Mouse (Mus musculus) kidney, postnatal 14 days (tissue): Measurements from ENCODE around the gene Gng5.
A peak's percentile ranks its signal among the peaks of the same experiment; 100 is the strongest.

Experiments
- DNase-seq: peaks from one replicate; pipeline ENCODE4 v3.0.0; 2022; ENCODE audit warnings: mixed read lengths

Gng5 gene

DNA sequence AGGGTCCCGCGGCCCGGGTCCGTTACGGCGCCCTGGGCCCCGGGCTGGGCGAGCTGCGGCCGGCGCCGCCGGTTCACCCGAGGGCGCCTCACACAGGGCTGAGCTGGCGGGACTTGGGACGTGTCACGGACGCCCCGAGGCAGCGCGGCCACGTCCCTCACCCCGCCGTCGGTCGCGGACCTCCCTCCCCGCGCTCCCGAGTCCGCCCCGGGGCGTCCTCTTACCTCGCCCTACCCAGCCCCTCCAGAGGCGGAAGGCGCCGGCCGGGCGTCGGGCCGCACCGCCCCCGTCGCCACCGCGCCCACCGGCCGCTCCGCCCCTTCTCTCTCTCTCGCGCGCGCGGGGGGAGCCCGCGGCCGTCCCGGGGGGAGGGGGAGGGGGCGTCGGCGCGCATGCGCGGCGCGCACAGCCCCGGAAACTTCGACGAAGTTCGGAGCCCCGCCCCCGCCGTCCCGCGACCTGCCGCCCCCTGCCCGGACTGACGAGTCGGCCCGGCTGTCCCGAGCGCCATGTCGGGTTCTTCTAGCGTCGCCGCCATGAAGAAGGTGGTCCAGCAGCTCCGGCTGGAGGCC lies at the start of gene Gng5, which contains the start of gene Spata1:
Gng5 (plus strand) TSS at position 377 of the 572 bp plus-strand sequence.
Spata1 (minus strand) TSS at position 323 of the 572 bp plus-strand sequence.
- peak; percentile 95 for DNase-seq

DNA sequence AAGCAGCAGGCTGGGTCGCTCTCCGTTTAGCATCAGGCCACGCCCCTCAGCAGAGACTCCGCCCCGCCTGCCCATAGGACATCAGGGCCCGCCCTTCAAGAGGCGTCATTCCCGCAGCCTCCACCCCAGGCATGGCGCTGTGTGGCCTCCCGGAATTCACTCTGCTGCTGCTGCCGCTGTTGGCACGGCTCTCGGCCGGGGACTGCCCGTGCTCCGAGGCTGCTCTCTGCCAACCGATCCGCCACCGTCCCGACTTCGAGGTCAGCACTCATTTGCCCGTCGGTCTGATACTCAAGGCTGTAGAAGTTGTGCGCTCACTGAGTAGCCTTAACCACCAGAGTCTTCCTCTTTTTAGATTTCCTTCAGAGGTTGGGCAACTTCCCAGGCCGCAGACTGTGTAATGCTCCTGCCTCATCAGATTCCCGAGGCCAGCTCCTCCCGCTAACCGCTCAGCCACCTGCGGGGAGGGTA lies 49.2 kb upstream of the Gng5 start:
- peak; percentile 96 for DNase-seq

DNA sequence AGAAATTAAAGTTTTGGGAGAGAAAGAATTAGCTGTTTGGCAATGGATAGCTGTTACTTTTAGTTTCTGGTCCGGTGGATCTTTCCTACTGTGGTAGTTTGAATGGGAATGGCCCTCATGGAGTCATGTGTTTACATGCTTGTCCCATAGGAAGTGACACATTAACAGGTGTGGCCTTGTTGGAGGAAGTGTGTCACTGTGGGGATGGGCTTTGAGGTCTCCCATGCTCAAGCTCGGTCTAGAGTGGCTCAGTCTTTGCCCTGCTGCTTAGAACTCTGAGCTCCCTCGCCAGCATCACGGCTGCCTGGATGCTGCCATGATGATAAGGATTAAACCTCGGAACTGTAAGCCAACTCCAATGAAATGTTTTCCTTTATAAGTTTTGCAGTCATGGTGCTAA lies 48.2 kb upstream of the Gng5 start:
- DNase-seq, result no peak

DNA sequence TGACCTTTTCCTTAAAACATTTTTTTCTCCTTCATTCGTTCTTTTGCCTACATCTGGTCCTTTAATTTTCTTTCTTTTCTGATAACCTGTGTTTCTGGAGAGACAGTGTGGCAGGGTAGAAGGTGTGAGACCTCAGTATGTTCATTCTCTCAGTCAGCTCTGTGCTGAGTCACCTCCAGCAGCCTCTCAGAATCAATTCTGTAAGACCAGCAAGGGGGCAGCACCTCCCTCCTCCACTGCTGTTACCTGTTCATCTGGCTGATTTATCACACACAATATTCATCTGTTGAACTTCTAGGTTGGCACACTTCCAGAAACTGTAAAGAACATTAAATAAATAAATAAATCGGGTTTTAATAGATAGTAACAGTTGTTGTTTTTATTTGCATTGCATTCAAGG lies 36.7 kb upstream of the Gng5 start:
- no peak for DNase-seq

DNA sequence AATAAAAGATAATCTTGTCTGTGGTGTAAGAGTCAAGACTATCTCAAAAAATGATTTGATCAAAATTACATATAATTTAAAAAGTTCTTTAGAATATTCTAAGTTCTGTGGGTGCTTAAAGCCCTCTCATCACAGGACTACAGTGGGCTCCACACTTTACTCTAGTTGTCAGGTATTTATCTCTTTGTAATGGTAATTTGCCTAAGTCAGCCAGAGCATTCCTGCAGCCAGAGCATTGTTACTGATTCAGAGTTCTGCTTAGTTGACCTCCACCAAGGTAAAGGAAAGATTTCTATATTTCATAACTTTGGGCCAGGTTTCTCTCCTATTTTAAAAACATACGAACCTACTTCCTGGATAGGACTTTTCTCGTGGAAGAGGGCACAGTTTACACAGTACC lies 30.4 kb upstream of the Gng5 start:
- DNase-seq, result no peak

DNA sequence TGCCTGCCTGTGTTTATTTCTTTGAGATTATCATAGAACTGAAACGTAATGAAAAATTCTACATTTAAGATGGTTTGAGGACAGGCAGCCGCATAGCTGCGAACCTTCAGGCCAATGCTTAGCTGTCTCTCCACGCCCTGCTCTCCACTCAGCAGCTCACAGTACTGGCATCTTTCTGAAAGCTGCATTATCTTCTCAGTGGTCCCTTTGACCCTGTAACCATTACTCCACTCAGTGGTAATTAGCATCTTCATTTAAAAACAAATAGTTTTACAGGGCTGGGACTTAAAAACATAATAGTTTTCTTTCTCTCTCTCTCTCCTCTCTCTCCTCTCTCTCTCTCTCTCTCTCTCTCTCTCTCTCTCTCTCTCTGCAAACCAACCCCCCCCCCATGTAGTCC lies 26.9 kb upstream of the Gng5 start:
- DNase-seq, result no peak

DNA sequence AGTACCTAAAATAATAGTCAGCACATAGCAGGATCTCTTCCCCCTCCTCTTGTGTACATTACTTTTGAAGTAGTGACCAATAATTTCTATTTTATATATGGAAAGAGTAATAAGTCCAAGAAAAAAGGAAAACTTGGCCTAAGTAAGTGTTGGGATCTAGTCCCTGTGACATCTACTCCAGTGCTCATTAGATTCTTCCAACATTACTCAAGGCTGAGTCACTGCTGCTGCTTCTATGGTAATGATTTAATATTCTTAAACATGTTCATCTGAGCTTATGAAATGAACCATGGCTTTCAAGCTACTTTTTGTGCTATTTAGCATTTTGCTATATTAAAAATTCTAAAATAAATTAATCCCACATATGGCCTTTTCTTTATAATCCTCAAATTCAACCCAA lies 25.9 kb upstream of the Gng5 start:
- DNase-seq, result no peak

DNA sequence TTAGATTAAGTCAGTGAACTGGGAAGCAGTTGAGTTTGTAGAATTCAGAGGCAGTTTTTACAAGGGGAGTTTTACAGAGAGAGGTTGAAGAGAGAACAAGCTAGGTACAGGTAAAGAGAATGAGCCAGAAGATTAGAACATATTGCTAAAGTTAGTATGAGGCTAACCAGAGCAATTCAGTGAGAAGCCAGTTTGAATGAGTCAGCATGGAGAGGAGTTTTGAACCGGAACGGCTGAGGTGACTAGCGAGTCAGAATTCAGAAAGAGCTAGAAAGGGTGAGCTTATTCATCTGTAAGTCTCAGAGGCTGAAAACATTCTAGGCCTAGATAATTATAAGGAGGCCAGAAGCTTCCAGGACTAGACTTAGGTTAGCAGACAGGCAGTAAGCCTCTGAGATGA lies 25.2 kb upstream of the Gng5 start:
- no peak for DNase-seq

DNA sequence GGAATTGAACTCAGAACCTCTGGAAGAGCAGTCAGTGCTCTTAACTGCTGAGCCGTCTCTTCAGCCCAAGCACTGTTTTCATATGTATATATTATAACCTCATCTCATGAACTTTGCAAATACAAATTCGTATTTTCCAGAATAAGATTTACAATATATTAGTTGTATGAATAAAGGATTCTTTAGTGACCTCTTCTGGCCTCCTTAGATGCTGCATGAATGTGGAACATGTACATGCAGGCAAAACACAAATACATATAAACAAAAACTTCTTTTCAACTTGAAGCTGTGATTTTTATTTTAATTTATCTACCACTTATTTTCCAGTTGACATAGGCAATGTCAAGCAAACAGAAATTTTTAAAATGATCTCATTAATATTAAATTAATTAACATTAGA lies 17.6 kb upstream of the Gng5 start:
- no peak for DNase-seq

DNA sequence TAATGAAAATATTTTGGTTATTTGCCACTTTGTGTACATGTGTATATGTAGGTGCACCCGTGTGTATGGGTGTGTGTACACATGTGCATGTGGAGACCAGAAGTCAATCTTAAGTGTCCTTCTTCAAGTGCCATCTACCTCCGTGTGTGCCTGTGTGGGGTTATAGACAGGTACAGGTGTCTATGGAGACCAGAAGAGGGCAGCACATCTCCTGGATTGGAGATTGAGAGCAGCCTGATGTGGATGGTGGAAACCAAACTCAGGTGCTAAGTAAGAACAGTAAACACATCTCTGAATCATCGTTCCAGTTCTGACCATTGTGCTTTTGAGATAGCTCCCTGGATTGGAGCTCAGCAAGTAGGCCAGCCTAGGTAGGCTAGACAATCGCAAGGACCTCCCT lies 13.1 kb upstream of the Gng5 start:
- DNase-seq, result no peak

DNA sequence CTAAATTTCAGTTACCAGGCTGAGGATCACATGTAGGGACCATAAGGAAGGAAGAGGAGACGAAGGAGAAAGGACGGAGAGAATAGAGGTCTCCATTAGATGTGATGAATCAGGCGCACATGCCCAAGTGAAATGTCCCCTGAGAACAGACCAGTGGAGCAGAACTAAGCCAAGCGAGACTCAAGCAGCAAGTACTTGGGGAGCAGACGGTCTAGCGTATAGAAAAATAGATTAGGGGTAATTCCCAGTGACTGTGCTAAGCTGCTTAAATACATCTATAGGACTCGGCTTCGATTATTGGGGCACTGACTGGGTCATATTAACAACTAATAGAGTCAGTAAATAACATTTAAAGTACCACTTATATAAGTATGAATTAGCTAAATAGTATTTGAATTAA lies 4.7 kb upstream of the Gng5 start:
- no peak for DNase-seq

DNA sequence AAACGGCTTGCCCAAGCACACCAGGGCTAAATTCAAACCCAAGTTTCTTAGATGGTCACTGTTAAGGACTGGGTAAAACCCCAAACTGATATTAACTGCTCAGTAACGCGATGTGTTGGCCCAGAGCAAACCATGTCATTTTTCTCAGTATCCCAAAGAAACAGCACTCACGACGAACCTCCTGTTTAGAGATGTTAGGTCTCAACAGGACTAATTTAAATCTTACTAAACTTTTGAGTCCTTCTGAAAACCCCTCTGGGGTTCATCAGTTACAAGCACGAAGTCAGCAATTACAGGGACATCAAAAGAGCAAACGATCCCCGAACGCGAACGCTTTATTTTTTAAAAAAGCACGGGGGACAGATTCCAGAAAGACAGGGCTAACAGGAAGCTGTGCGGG lies 618 bp upstream of the Gng5 start:
- DNase-seq, result no peak

DNA sequence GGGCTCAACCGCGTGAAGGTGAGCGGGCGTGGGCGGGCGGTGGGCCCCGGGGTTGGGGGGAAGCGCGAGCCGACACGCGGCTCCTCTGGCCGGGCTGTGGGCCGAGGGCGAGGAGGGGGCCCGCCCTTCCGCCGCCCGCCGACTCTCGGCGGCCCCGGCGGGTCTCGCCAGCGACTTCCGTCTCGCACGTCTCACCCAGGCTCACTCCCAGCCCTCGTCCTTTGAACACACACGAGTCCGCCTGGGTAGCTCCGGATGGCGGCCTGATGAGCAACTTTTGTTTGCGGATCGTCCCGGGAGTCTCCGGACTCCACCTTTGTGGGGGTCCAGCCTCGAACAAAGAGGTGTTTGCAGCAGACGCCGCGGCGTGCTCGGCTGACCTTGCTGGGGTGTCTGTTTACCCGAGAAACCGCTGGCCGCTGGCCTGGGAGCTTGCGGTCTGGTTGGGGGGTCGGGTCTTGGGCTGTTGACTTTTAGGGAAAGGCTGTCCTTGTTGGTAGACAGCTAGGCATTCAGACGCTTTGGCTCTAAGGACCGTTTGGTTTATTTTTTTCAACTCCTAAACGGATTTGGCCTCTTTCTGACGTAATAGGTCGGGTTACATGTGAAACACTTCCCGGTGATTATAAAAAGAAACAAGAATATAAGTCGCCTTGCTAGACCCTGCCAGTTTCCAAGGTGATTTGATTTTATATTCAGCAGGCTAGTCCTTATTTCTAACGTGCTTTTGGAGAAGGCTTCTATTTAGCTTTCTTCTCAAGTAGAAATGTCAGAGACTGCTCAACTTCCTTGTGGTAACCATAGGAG lies 599 bp downstream of the Gng5 start:
- peak; percentile 81 for DNase-seq

DNA sequence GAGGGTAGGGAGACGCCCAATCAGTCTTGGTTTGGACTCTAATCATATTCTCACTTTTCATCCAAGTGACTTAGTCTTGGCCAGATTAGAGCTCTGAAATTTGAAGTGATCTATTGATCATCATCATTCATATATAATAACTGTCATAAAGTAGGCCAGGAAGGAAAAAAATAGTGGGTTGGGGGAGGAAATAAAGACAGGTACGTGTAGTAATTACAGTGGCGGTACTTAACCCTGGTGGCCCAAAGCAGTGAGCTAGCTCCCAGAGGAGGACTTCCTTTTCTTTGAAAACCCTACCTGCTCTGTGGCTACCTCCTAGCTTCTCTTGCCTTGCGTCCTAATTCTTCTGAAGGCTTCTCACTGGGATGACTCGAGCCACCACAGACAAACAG lies 1.2 kb downstream of the Gng5 start:
- DNase-seq, result no peak

DNA sequence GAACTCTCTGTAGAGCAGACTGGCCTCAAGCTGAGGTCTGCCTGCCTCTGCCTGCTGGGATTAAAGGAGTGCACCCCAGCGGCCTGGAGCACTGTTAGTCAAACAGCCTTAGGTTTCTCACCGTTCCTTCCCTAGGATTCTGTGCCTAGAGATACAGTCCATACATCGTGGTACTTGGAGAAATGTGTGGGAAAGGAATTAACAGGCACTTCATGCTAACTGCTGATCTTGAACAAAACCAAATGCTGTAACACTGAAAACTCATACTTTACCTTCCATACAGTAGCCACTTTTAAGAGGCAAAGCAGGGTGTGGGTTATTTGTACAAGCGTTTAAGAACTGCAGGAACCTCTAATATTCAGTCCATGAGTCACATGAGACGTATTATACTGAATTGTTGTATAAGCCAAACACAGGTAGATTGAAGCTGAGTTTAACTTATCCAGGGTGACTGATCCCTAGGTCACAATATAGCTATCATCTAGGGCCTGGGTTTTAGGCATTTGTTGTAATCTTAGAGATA lies 2.1 kb downstream of the Gng5 start:
- no peak for DNase-seq

DNA sequence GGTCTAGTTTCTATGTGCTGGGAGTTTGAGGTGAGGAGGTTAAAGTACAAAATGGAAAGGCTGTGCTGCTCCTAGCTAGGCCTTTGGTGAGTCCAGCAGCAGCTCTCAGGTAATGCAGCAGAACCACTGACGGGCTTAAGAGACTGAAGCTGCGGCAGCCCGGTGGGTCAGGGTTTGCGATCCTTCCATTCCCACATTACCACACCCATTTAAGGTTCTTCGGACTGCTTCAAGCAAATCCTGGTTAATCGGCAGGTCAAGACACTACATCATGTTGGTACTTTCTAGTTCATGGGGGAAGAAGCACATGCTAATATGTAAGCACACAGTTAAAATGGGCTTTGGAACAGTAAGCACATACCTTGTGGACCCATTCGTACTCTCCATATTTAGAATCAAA lies 7.1 kb downstream of the Gng5 start:
- DNase-seq, result no peak

DNA sequence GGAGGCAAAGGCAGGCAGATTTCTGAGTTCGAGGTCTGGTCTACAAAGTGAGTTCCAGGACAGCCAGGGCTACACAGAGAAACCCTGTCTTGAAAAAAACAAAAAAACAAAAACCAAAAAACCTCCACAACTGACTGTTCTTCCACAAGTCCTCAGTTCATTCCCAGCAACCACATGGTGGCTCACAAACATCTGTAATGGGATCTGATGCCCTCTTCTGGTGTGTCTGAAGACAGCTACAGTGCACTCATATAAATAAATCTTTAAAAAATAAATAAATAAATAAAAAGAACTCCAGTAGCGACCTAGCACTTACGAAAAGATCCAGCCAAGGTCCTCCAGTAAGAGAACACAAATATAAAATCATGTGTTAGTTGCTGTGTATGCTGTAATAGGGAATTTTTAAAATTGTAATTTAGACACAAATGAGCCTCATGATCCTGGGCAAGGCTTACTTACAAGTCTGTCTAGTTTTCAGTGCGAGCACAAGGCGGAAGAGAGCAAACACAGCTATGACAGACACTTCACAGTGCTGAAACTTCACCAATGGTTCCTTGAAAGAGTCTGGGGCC lies 20.7 kb downstream of the Gng5 start:
- no peak for DNase-seq

DNA sequence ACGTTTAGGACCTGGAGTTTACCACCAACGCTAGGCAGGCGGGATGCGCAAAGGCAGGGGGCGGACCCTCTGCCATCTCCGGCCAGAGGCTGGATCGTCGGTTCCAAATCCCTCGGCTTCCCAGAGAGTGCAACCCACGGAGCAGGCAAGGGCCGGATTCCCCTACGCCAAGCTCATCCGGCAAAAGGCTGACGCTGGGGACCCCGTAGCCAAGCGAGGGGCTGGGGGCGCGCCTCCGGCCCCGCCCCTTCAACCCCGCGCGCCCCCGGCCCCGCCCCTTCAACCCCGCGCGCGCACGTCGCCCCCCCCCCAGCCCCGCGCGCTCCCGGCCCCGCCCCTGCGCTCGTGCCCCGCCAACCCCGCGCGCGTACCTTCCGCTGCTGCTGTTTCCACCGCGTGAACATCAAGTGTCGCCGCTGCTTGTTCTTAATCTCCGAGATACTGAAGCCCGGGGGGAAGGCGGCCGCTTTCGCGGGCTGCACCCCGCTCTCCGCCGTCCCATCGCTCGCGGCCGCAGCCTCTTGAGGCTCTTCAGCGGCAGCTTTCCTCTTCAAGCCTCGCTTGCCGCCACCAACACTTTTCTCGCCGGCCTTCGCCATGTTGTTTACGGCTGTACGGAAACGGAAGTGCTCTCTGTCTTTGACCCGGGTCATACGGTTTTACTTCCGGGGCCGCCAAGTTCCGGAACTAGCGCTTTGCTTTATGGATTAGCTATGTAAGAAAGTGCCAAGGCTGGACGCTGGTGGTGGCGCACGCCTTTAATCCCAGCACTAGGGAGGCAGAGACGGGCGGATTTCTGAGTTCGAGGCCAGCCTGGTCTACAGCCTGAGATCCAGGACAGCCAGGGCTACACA lies 21.4 kb downstream of the Gng5 start, which contains the start of gene Rpf1:
Rpf1 (minus strand) TSS at position 632 of the 854 bp plus-strand sequence.
- DNase-seq, result peak; percentile 93

DNA sequence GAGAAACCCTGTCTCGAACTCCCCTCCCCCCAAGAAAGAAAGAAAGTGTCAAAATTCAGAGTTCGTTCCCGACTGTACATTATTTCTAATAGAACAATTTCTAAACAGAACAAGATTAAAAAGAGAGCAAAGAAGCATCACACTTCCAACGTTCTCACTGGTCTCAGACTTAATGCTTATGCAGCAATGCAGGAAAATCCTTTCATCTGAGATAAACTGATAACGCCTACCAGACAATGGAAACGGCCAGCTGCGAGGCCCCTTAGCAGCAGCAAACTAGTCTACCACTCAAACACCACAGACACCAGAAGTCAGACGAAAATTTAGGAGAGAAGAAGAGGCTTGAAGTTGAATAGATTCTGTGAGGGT lies 22.0 kb downstream of the Gng5 start:
- DNase-seq, result no peak

DNA sequence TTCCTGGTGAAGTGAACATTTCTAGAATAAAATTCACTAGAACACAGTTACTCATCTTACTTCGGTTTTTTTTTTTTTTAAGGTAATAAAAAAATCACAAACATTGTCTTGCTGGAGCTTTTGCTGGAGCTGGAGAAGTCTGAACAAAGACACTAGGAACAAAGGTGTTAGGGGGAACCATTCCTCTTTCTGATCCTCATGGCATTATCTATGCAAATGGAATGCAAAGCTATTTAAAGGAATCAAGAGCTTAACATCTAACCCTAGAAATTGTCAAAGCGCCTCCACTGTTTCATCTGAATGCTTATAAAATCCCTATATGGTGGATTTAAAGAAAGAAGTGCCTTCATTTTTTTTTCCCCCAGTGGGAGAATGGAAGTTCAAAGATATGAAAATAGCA lies 28.7 kb downstream of the Gng5 start:
- no peak for DNase-seq

DNA sequence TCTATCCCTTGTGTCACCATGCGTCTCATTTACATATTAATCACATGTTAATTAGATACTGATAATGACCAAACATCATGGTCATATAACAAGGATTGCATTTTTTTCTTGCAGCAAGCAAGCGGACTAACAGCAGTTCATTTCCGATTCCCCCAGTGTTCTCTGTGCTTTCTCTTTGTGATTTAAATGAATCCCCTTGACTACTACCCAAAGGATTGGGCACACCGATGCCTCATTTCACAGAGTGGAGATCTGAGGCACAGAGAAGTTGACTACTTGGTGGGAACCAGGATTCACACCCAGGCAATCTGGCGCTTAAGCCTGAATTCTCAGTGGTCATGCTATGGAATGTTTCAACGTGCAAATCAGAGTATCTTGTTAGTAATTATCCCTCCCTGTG lies 35.4 kb downstream of the Gng5 start:
- DNase-seq, result no peak

DNA sequence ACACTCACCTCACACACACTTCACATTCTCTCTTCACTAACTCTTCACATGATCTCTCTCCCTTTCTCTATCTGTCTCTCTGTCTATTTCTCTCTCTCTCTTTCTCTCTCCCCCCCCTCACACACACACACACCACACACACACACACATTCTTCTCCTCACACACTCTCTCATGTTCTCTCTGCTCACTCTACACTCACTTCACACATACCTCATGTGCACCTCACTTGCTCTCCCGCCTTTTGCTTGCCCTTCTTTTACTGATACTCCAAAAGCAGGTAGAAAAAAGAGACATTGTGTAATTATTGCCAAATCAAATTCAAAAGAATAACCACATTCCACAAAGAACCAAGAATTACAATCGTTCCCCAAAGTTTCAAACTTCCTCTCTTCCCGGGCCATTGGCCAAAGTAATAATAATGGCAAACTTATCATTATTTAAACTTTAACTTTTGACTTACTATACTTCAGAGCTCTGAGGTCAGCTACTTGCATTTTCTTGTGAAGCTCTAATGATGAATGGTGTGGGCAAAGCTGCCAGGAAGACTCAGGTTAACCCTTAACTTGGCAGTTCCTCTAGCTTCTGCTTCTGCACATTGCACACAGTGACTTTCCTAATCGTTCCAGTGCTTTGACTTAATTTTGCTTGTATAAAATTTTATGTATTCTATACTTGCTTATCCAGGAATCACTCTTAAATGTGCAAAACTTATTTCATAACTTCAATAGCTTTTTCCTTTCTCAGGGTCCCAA lies 41.1 kb downstream of the Gng5 start:
- peak; percentile 28 for DNase-seq
